Mouse (Mus musculus) retina, postnatal 1 day (tissue): ENCODE measurements around the gene Rundc3a.

Experiments used
- DNase-seq: peaks from one replicate; pipeline ENCODE4 v3.0.0-alpha.2; 2012

Rundc3a gene

DNA sequence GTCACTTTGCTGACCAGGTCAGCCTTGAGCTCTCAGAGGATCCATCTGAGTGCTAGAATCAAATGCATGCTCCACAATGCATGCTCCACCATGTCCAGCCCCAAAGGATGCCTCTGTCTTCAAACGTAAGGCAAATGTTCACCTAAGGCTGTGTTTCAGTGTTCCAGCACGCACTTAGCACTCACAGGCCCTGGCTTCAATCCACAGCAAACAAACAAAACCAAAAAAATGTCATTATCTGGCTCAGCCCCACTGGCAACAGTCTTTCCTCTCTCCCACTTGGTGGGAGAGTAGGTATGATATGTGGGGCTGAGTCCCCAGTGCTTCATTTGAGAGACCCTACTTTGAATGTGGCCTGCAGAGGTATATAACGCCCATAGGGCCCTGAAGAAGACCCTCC is 17.9 kb downstream of the Rundc3a start:
- DNase-seq, result no peak

DNA sequence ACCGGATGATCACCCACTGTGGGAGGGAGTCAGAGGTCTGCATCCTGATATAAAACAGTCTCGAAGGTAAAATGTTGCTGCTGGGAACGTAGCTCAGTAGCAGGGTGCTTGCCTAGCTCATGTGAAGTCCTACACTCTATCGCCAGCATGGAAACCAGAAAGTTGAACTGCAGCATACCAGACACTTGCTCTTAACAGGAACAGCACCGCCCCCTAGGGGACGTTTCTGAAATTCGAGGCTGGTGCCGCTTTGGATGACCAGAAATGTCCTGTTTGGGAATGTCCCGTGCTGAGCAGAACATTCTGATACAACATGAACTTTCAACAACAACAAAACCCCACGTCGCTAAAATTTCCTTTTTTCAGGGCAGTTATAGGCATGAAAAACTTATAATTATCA is 18.5 kb downstream of the Rundc3a start:
- peak; percentile 92 for DNase-seq

DNA sequence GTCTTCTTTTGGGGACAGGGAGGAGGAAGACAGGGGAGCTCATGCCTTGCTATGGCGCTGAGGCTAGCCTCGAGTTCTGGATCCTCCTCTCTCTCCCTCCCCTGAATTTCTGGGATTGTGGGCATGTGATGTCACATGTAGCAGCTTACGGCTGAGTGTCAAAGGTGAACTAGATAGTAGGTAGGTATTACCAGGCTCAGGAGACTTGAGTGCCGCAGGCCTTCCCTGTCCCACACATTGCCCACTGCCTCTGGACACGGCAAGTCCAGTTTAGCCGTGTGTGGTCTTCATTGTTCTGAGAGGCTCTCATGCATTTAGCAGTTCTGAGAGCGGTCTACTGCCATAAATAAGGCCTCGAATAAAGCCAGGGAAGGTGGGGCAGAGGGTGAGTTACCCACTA is 19.9 kb downstream of the Rundc3a start:
- no peak for DNase-seq

DNA sequence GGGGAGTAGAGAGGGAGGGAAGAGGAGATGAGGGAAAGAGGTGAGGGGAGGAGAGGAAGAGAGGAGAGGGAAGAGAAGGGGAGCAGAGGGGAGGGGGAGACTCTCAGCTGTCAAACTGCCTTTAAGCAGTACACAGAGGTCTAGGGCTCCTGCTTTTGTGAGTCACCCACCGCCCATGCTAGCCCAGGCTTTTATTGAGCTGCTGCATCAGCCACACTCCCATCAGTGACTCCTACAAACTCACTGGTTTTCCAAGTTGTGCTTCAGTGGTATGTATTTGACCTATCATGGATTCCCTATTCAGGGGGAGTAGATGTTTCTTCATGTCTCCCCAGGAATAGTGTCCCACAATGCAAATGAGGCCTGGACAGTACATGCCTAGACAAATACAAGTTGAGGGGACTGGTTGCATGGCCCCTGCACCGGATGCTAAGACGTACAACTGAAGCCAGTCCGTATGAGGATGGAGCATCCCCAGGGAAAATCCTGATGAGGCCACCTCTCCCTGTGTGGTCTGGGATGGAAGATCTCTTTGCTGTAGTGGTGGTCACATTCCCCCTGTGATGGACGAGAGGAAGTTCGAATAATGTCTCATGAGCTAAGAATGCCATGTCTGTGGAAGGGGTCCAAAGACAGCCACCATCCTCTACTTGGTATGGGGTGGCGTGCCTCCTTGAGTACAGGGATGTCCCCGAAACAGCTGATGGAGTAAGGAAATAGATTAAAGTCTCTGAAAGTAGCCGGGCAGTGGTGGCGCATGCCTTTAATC is 22.0 kb downstream of the Rundc3a start:
- DNase-seq, result no peak

DNA sequence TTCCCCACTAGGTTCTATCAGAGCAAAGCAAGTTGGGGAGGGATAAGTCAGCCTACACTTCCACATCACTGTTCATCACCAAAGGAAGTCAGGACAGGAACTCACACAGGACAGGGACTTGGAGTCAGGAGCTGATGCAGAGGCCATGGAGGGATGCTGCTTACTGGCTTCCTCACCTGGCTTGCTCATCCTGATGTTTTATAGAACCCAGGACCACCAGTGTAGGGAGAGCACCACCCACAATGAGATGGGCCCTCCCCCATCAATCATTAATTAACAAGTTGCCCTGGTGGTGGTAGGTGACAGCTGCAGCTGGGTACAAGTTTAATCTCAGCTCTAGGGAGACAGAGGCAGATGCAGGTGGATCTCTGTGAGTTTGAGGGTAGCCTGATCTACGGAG is 24.0 kb downstream of the Rundc3a start:
- no peak for DNase-seq

DNA sequence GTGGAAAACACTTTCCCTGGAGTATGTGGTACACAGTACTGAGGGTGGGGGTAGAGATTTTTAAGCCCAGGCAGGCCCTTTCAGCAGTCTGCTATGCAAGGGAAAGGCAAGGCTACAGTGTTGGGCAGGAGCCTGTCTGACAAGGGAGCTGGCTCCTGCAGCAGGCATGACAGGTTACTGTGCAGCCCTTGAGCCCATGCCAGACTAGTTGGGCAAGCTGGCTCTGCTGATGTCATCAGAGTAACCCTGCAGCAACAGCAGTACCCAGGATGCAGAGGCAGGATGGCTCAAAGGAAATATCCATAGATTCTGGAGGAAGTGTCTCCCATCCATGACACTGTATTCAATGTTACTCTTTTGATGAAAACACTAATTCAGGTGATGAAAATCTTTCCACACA is 25.7 kb downstream of the Rundc3a start:
- no peak for DNase-seq

DNA sequence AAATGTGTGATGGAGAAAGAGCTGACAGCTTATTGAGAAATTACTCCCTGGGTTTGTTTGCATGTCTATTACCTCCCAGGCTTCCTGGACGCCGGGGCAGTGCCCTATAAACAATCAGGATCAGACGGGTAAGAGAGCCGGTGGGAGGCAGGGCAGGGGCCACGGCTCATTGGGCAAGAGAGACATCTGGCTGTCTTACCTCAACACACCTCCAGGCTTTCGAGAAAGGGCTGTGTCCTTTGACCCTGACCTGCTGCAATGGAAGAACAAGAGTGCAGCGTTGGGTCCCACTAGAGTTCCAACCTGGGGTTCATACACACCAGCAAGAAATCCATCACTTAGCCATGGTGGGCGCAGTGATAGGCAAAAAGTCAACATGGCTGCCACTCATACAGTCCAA is 28.4 kb downstream of the Rundc3a start:
- DNase-seq, result no peak

DNA sequence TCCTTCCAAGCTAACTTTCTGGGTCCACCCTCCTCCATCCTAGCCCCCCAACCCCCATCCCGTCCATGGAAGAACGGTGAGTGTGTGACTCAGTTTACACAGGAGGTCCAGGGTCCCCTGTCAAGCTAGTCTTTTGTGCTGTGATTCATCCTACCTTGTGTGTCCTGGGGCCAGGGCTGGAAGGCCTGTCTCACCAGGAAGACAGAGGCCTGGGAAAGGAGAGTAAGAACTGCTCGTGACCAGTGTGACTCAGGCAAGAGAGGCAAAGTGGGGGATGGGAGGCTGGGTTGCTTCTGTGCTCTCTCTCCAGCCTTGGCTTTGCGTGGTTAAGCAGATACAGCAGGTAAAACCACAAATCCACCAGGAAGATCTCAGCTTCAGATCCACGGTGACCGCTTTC is 31.5 kb downstream of the Rundc3a start:
- no peak for DNase-seq

DNA sequence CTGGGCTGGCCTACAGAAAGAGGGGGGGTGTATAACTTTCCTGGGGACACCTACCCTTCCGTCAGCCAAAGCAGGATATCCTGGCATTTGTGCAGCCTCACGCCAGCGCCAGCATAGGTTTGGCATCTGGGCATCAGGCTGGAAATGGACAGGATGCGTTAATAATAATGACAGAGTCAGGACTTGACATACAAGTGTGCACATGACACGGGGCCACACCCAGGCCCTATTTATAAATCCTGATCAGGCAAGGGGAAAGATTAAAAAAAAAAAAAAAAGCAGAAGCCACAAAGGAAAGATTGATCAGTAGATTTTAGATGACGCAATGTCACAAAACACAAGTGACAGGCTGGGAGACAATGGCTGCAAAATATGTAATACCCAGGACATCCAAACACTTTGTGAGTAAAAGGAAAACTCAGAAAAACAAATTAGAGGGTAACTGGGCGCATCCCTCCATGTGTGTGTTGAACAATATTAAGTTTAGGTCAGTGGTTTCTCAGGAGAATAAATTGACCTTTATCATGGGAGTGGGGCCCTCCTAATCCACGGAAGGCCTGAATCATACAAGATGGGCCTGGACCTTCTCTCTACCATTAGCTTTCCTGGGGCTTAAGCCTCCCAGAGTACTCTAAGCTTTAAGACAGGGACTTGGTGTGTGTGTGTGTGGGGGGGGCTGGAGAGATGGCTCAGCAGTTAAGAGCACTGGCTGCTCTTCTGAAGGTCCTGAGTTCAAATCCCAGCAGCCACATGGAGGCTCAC is 32.5 kb downstream of the Rundc3a start:
- DNase-seq, result no peak

DNA sequence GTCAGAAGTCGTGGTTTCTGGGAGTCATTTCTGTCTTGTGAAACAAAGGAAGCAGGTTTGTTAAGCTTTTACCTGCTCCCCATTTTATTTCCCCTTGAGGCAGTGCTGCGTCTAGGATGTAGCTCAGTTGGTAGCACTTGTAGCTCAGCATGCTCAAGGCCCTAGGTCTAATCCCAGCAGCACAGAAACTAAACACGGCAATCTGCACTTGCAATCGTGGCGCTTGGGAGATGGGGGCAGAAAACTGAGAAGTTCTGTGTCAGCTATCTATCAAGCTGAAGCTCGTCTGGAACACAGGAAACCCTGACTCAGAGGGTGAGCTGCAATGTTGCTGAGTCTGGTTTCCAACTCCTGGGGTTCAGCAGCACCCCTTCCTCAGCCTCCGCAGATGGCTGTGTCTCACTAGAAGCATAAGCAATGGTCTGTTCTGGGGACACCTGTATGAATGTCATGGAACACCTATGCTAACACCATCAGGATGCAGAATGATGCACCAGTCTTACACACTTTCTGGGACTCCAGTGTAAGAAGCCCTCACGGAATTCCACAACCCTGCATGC is 35.9 kb downstream of the Rundc3a start:
- DNase-seq, result no peak

DNA sequence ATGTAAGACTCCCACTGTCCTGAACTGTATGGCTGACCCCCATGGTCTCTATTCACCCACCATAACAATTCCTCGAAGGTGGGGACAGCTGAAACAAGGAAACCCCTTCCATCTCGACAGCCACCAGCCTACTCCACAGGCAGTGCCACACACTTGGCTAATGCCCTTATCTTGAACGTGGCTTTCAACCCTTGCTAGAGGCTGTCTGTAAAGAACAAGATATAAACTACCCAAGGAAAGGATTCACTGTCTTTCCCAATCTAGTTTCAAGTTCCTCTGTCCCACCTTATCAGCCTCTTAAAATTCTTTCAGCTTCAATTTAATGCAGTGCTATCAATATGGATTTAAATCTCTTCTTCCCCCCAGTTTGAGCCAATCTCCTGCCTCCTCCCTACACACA is 36.3 kb downstream of the Rundc3a start:
- no peak for DNase-seq

DNA sequence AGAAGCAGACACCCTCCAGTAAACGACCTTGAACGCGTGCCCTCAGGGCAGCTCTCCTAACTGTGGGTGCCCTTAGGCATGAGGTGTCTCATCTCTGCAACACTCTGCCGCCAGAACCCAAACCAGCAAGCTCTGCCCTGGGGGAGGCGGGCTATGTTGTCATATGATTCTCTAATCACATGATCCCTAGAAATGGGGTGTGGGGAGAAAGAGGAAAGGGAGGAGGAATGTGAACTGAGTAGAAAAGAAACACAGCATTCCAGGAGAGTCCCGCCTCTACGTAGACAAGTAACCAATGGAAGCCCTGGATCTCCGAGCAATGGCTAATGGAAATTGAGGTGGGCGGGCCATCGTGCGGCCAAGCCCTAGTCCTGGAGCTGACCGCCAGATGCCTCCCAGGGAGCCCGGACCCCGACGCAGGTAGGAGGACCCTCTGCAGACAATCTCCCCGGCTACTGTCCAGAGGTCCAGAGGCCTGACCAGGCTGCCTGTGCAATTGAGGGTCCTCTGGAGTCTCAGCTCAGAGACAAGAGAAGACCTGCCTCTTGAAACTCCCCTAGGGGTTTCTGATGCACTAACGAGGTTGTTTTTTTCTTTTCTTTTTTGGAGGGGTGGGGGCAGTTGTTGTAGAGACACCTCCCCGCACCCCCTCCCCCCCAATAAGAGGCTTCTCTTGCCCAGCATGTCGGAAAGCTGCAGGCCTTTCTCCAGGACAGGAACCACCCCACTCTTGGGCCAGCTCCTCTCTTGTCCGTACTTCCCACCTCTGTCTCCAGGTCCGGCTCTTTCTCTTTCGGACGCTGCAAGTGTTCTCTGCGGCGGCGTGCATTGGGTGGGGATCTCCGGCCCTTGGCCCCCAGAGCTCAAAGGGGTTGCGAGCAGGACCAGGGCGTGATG is 37.2 kb downstream of the Rundc3a start, which contains the start of gene Grn:
Gene Grn (plus strand): TSS at position 195 of the 897 bp plus-strand sequence.
- peak; percentile 96 for DNase-seq

DNA sequence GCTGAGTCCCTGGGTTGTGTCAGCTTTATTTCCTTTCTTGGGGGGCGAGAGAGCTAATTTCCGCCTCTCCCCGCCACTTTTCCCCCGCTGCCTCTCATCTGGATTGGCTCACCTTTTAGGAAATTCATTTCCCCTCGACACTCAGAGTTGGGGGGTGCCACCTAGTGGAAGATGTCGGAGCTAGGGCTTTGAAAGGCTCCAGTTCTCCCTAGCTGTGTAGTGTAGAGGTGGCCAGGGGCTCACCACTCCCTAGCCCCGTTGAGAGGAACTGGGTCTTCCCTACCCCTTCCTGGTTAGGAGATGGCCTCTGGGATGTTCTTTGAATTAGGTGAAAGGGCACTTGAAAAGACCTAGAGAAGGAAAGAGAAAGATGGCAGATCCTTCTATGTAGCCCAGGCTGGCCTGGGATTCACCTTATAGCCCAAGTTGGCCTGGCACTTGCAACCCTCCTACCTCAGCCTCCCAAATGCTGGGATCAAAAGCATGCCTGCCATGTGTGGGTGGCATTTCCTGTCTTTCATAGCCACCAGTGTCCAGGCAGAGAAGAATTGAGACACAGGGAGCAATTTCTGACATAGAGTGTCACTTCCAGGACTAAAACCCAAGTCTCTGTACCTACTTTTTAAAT is 37.9 kb downstream of the Rundc3a start:
- DNase-seq, result peak; percentile 86

DNA sequence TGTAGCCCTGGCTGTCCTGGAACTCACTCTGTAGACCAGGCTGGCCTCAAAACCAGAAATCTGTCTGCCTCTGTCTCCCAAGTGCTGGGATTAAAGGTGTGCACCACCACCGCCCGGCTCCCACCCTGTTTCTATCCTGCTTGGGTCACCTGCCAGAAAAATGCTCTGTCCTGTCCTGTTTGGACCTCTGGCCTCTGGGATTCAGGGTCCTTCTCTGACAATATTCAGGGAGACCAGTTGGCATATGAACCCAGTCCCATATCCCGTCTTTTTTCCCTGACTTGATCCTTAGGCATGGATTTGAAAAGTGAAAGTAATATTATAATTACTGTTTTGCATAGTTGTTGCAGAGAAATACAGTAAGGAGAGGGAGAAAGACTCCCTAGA is 38.5 kb downstream of the Rundc3a start:
- no peak for DNase-seq

DNA sequence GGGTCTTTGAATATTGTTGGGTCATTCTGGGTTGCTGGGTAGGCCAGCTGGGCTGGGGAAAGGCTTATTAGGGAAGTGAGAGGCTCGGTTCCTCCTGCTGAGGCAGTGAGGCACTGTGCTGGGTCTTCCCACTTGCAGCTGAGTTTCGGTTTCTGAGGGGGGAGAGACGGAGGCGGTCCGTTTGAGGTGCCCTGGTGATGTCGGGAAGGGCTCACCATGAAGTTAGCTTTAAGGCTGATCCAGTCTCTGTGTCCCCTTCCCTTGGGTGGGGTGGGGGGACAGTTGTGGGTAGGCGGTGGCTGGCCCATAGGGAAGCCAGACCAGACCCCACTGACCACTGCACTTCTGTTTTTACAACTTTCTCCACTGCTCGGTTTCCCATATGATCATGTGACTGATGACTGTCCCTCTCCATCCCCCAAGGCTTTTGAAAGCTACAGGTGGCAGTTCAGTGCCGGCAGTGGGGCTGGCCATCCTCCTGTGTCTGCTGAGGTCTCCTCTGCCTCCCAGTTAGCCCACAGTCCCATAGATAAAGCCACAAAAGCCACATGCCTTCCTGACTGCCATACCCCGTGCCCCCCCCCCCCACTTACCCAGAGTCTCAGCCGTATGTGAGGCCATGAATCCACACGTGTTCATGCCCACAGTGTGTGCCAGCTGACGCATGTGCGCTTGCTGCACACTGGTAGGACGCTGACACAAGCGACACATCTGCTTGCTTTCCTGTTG is 39.1 kb downstream of the Rundc3a start:
- DNase-seq, result no peak

DNA sequence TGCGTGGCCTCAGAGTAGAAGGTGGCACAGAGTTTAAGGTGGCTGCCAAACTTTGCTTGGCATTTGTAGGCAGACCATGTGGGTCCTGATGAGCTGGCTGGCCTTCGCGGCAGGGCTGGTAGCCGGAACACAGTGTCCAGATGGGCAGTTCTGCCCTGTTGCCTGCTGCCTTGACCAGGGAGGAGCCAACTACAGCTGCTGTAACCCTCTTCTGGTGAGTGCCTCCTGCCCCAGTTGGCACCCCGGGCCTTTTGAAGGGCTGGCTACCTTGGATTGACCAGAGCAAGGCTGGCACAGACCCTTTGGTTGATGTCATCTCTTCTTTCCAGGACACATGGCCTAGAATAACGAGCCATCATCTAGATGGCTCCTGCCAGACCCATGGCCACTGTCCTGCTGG is 39.7 kb downstream of the Rundc3a start:
- DNase-seq, result no peak

DNA sequence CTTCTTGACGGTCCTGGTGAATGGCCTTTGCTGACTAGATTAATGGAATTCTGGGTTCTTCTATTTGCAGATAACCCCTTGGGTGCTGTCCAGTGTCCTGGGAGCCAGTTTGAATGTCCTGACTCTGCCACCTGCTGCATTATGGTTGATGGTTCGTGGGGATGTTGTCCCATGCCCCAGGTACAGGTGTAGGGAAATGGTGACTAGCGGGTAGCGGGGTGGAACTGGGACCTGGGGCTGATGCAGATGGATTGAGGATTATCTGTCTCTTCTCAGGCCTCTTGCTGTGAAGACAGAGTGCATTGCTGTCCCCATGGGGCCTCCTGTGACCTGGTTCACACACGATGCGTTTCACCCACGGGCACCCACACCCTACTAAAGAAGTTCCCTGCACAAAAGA is 40.7 kb downstream of the Rundc3a start:
- no peak for DNase-seq

DNA sequence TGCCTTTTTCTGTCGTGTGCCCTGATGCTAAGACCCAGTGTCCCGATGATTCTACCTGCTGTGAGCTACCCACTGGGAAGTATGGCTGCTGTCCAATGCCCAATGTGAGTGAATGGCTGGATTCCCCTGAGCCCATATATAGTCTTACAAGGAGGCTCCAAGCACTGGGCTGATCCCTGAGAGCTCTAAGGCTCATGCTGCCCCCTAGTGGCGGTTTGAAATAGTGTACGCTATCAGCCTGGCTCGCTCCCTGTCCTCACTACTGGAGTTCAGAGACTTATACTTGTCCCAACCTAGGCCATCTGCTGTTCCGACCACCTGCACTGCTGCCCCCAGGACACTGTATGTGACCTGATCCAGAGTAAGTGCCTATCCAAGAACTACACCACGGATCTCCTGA is 41.2 kb downstream of the Rundc3a start:
- DNase-seq, result peak; percentile 93

DNA sequence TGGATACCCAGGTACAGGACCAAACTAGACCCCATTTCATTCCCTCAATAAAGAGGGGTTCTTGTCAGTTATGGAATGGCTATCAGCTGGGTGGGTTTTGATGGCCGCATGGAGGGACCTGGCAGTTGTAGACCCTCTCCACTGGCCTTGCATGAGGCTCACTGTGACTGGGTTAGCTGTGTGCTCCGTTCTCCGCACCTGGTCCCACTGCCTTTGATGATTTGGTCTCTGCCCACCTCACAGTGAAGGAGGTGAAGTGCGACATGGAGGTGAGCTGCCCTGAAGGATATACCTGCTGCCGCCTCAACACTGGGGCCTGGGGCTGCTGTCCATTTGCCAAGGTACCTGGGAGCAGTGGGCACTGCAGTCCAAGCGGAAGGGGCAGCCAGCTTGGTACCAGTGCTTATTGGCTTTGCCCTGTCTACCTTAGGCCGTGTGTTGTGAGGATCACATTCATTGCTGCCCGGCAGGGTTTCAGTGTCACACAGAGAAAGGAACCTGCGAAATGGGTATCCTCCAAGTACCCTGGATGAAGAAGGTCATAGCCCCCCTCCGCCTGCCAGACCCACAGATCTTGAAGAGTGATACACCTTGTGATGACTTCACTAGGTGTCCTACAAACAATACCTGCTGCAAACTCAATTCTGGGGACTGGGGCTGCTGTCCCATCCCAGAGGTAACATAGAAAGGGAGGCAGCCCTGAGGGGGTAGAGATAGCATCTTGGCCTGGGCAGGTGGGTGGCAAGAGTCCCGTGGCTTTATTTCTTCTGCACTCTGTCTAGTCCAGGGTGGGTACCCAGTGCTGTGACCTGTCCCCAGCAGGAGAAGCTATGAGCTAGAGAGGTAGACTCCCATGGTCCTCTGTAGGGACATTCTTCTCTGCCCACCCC is 41.9 kb downstream of the Rundc3a start:
- DNase-seq, result no peak

DNA sequence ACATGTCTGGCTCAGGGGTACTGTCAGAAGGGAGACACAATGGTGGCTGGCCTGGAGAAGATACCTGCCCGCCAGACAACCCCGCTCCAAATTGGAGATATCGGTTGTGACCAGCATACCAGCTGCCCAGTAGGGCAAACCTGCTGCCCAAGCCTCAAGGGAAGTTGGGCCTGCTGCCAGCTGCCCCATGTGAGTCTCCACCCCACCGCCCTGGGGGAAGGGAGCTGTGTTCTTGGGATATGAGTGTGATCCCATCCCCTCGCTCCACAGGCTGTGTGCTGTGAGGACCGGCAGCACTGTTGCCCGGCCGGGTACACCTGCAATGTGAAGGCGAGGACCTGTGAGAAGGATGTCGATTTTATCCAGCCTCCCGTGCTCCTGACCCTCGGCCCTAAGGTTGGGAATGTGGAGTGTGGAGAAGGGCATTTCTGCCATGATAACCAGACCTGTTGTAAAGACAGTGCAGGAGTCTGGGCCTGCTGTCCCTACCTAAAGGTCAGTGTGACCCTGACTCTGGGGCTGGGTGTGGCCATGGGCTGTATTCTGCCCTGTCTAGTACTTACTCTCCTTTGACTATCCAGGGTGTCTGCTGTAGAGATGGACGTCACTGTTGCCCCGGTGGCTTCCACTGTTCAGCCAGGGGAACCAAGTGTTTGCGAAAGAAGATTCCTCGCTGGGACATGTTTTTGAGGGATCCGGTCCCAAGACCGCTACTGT is 42.7 kb downstream of the Rundc3a start:
- no peak for DNase-seq
